Mouse (Mus musculus): ENCODE measurements around the gene Cpb1. TPM values are rescaled to one million over a fixed set of nuclear protein-coding genes. Genes with fewer than 3 reads are reported as not detected.

Gene Cpb1
- total RNA-seq, 2 experiments from 2014 or later, result not detected

DNA sequence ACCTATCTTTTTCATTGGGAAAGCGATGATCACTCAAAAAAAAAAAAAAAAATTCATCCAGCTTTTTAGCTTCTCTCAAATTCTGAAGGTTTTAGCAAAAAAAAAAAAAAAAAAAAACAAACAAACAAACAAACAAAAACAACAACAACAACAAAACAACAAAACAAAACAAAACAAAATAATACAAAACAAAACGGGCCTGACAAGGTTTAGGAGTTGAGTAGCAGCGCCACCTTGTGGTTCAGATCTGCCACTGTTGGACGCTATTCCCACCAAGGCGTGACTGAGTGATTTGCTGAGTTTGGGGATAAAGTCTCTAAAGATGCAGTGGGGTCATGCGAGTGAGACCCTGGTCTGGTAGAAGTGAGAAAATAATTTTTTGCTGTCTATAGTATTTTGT lies 76.7 kb downstream of the Cpb1 start:
- peak; percentile 11 to 59 for DNase-seq (ENCODE audit: low spot score in 2 of 2)
- intact Hi-C loops (cut with DNase I), result loop anchor here (2.0 kb wide), 1 partner anchor 294 kb away; no protein-coding TSS in a partner anchor

Small RNA genes lying within 50 kb of the gene (microRNA-seq; reads per million reads assigned to microRNA genes)
- gene Mir7007, result not detected

Other genes with a start within 250 kb of the Cpb1 start
- gene Hps3, start 240.4 kb downstream of the Cpb1 start, total RNA-seq (2021), result 10 to 100 TPM; 11.9 to 18.7 TPM
- gene Hltf, start 217.9 kb downstream of the Cpb1 start, total RNA-seq (2021), result 10 to 100 TPM; 16.2 to 23.9 TPM
- 10 to 100 TPM; 29.1 to 32.9 TPM for gene Gyg, start 120.4 kb downstream of the Cpb1 start, total RNA-seq (2021)
- not detected for gene Cpa3, start 33.6 kb downstream of the Cpb1 start, total RNA-seq (2021)
- not detected for gene Agtr1b, start 91.4 kb upstream of the Cpb1 start, total RNA-seq (2021)